Mouse (Mus musculus) mouse trophoblast stem cell (cell line): ENCODE results near the gene Cmtm4.

Experiments
- in situ Hi-C, 2 experiments: fragments of 300-500 bp; cut with MseI, MboI; formaldehyde crosslinking; loops; 2 replicates in 1 of 2; 3 replicates in 1 of 2; pipeline ENCODE4 v1.15.1; 2025

Cmtm4 gene

GRCm38 (mm10) chr8:104395703-104396357, at the start of gene Cmtm4:
Gene Cmtm4 (minus strand): TSS chr8:104395807.
- in situ Hi-C loops: no loop called here

- in situ Hi-C loops: no loop called here
Measured at GRCm38 (mm10) chr8:104445248-104445647, 49.6 kb upstream of the Cmtm4 start.

DNA sequence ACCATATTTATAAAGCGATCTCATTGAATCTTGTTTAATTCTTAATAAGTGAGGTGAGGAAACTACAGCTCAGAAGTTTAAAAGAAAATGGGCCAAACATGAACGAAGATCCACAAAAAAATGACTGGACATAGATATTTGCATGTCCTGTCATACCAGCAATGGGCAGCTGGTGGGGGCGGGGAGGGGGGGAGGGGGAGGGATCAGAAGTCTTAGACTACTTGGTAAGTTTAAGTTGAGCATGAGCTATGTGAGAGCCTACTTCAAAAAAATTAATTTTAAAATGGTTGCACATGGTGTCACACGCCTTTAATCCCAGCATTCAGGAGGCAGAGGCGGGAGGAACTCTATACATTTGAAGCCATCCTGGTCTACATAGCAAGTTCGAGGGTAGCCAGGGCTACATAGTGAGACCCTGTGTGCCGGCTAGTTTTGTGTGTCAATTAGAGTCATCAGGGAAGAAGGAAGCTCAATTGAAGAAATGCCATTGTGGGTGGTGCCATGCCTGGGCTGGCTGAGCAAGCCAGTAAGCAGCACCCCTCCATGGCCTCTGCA, 47.6 kb upstream of the Cmtm4 start:
- in situ Hi-C loops: no loop called here

- in situ Hi-C loops: no loop called here
Measured at GRCm38 (mm10) chr8:104442299-104443124, 46.9 kb upstream of the Cmtm4 start, which contains the start of gene Dync1li2. Gene Dync1li2 (minus strand): TSS chr8:104443047.

- in situ Hi-C loops: no loop called here
Measured at GRCm38 (mm10) chr8:104441613-104442012, 46.0 kb upstream of the Cmtm4 start.

GRCm38 (mm10) chr8:104439461-104439860, 43.9 kb upstream of the Cmtm4 start:
- in situ Hi-C loops: no loop called here

- in situ Hi-C loops: no loop called here
Measured at GRCm38 (mm10) chr8:104437494-104438135, 42.0 kb upstream of the Cmtm4 start.

DNA sequence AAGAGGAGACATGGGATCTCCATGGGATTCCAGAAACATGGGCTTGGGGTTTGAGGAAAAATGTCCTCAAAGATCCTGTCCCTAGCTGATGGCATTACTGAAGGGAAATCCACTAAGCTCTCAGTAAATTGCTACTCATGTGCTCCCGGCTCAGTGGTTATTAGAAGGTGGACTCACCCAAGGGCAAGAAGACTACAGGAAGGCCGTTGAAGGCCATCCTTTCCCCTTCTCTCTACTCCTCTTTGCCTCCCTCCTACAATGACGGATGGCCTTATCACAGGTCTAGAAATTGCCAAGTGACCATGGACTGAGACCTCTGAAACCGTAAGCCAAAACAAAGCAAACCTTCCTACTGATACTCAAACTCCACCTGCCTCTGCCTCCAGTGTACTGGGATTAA, 41.0 kb upstream of the Cmtm4 start:
- in situ Hi-C loops: no loop called here

DNA sequence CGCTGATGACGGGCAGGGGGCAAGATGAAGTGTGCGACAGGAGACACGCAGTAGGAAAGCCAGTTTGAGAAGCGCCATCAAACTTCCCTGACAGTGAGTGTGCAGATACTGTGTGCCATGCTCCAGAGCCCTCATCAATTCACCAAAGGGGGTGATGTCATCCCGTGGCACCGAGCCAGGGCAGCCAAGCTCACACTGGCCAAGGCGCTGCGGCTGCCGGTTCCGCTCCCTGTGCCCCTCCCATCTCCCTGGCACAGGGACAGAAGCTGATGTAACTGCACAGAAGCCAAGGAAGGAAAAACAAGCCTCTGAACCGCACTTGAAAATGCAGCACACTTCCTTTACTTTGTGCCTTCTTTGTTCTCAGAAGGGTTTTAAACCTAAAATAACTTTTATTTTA, 40.4 kb upstream of the Cmtm4 start:
- in situ Hi-C loops: no loop called here

DNA sequence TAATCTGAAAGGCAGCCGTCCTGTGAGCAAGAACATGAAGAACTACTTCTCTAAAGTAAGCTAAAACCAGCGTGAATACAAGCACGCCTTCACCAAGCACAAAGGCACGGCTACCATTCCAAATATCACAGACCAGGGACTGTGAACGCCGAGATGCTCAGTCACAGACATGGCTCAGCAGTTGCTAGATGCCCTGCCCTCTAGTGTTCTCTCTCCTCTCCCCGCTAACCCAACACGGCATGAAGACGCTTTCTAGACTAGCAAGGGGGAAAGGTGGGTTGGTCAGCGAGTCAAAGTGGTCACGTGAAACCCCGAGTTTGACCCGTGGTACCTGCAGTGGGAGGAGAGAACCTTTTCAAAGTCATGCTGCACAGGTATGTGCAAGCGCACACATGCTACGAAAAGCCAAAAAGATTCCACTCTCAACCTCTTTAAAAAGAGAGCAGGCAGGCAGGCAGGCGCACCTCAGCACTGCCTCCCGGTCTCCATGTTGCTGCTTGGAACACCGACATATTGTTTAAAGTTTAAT, 39.3 kb upstream of the Cmtm4 start:
- in situ Hi-C loops: no loop called here

GRCm38 (mm10) chr8:104434275-104434674, 38.7 kb upstream of the Cmtm4 start:
- in situ Hi-C loops: no loop called here

- in situ Hi-C loops: no loop called here
Measured at GRCm38 (mm10) chr8:104433191-104433842, 37.7 kb upstream of the Cmtm4 start.

DNA sequence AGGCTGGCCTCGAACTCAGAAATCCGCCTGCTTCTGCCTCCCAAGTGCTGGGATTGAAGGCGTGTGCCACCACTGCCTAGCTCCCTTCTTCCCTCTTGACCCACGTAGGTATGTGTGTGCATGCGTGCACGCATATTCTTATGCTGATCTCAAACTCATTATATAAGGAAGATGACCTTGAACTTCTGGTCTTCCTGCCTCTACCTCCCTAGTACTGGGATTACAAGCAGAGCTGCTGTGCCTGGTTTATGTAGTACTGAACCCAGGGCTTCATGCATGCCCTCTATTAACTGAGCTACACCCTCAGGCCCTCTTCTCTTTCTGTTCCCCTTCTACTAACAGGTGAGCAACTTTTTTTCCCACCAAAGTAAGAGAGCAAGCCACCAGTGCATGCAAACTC, 37.0 kb upstream of the Cmtm4 start:
- in situ Hi-C loops: no loop called here

DNA sequence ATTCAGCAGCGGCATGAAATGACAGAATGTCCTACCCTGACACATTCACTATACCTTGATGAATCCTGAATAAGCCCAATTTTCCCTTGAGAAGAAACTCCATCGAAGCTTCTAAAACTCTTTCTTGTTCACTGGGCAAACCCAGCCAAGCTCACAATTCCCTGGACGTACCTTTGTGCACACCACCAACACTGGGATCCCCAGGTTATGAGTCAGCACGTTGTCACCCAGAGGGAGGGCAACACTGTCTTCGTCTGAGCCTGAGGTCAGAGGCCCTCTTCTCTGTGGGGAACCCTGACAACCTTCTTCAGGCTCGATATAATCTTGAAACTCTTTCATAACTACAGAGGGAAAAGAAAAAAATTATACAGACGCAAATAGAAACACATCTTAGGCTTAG, 34.6 kb upstream of the Cmtm4 start:
- in situ Hi-C loops: no loop called here

GRCm38 (mm10) chr8:104427703-104428102, 32.1 kb upstream of the Cmtm4 start:
- in situ Hi-C loops: no loop called here

GRCm38 (mm10) chr8:104422313-104422712, 26.7 kb upstream of the Cmtm4 start:
- in situ Hi-C loops: no loop called here

DNA sequence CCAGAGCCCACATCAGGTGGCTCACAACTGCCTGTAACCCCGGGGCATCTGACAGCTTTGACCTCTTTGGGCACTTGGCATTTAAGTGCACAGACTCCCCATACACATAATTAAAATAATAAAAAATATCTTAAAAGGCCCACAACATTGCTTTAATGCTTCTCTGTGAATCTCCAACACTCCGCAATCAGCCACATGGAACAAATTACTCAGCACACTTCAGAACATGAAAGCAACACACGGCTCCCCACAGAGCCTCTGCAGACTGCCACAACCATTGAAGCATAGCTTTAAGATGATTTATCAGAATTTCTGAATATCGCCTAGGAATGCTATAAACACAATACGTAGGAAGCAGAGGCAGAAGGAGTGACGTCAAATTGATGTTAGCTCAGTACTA, 20.4 kb upstream of the Cmtm4 start:
- in situ Hi-C loops: no loop called here

DNA sequence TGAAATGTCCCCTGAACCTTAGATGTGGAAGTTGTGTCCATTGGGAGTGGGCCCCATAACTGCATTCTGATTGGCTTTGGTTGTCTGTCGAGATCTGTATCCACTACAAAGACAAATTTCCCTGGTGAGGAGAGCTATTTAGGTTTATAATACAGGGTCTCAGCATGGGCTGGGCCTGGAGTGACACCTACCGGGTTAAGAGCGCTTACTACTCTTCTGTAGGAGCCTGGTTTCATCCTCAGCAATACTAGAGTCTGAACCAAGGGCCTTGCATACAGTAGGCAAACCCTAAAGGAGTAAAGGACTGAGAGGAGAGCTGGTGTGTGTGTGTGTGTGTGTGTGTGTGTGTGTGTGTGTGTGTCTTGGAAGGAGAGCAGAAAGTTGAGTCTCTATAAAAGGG, 18.6 kb upstream of the Cmtm4 start:
- in situ Hi-C loops: no loop called here

GRCm38 (mm10) chr8:104413770-104414169, 18.2 kb upstream of the Cmtm4 start:
- in situ Hi-C loops: no loop called here

- in situ Hi-C loops: no loop called here
Measured at GRCm38 (mm10) chr8:104412805-104413532, 17.4 kb upstream of the Cmtm4 start.

DNA sequence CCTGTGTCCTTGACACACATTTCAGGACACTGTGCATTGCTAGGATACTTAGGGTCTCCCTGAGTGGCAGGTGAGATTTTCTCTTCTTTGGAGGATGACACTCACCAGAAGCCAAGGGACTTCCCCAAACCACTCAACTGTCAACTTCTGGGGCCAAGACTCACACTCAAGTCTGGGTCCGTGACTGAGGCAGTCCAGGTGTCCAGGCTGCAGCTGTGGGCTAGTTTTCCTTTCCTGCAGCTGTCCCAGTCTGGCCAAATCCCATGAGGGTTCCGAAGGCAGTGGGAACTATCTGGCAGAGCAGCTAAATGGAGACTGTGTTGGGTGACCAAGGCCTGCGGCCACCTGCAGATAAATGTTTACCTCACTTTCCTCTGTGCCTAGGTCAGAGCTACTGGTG, 16.4 kb upstream of the Cmtm4 start:
- in situ Hi-C loops: no loop called here
